Mouse (Mus musculus) central nervous system, embryonic 18 days (tissue): ENCODE results near the gene Pms1. TPM values are rescaled to one million over a fixed set of nuclear protein-coding genes. Genes with fewer than 3 reads are reported as not detected.

Source experiments
- polyA plus RNA-seq: library from polyadenylated mRNA; depleted of rRNA; stranded (reverse); fragments of >200 nt; gene quantifications from 2 replicates; pipeline ENCODE4 v1.2.3, GENCODE M21; 2012; rRNA removed

The Pms1 gene
- polyA plus RNA-seq, result 2.9 and 3.6 TPM in 2 replicates

DNA sequence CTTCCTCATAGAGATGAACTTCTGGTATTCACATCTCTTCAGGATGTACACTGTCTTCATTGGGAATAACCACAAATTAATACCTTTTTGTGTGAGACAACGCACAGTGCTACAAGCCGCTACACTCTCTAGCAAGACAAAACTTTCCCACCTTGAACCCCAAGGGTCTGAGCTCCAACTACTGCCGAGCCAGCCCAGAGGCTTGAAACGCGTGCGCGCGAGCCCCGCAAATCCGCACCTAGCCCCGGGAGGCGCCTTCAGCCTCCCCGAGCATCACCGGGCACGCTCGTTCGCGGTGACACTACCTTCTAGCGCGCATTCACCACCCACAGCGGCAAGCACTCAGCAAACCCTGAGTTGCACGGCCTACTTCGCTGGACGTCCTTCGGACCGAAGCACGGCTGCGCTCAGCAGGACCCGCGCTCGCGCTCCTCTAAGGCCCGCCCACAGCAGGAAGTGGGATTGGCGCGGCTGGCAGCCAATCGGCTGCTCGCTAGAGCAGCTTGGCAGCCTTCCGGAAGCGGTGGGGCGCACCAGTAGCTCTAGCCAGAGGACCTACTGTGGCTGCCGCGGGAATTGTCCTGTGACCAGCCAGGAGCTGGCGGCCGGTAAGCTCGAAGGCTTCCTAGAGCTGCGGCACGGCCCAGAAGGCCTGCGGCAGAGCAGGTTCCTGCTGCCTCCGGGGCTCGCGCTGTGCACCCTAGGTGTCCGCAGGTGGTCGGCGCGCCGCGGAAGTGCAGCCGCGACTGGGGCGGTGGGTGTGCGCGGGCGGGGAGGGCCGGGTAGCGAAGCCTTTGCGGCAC is at the start of gene Pms1, which contains the start of the genes Ormdl1 and Gm28778:
Gene Pms1, minus strand, starts transcription at position 438 of the 803 bp plus-strand sequence.
Gene Ormdl1, plus strand, starts transcription at position 515 of the 803 bp plus-strand sequence.
Gene Gm28778, plus strand, starts transcription at position 531 of the 803 bp plus-strand sequence.

DNA sequence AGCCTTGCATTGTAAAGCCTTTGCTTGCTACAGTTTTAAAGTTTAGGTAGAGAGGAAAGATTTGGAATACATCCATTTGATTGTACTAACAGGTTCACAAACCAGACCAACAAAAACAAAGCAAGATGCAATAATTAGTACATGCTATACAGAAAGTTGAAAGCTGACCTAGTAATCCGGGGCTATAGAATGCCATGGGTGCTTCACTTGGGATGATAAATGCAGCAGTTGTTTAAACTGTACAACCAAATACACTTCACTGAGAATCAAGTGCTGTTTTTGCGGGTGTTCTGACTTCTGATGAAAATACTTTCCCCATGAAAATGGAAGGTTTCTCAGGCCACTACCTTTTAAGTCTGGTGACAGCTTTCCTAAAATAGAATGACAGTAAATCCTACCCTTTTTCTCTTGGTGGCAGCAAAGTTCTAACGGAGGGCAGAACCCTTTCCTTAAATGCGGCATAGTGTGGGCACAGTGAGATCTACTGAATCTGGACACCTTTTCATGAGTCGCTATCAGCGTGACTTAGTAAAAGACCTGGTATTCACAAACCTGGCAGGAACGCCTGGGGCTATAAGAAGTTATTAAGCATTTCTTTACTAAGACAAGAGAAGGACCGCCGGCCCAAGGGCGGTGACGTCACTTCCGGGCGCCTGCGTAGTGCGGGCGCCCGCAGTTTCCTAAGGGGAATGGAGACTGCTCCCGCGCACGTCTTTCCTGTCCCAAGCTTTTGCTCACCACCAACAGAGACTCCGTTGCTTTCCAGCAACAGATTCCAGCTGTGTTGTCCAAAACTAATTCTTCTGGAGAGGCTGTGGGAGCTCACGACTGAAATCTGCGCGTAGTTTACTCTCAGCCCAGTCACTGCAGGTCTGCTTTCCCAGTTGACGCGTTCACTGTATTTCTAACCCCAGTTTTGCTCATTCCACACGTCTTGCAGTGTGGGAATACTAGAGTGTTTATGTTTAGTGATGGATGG is 16.5 kb upstream of the Pms1 start, which contains the start of gene Osgepl1:
Gene Osgepl1, plus strand, starts transcription at position 636 of the 979 bp plus-strand sequence.

DNA sequence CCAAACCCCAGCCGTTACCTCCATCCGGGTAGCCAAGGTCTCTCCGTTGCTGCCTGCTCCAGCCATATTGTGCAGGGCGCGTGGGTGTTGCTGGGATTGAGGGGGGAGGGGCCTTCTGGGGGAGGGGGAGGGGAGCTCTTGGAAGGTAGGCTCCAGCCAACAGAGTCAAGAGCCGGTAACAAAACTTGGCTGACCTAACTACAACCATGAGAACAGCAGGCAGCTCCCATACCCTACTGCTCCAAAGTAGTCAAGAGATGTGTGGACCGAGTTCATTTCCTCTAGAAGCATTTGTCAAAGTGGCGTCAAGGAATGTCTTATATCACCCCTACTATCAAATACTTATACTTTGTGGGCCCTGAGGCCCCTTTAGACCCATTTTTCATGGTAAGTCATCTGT is 109.3 kb downstream of the Pms1 start, which contains the start of gene 1700019A02Rik:
Gene 1700019A02Rik, minus strand, starts transcription at position 101 of the 400 bp plus-strand sequence.

Other genes starting within 250 kb of the Pms1 start
- gene Mstn, start 235.4 kb downstream of the Pms1 start, polyA plus RNA-seq, result 0.57 and 0.76 TPM in 2 replicates
- gene 1700019A02Rik, start 109.4 kb downstream of the Pms1 start, polyA plus RNA-seq, result not detected in 2 replicates
- gene Ormdl1, start 77 bp upstream of the Pms1 start, polyA plus RNA-seq, result 30.1 and 33.8 TPM in 2 replicates
- gene Gm28778, start 93 bp upstream of the Pms1 start, polyA plus RNA-seq, result 0.95 and 1.2 TPM in 2 replicates
- 16.4 and 17.0 TPM in 2 replicates for gene Osgepl1, start 16.6 kb upstream of the Pms1 start, polyA plus RNA-seq
- not detected in 2 replicates for gene Asdurf, start 55.6 kb upstream of the Pms1 start, polyA plus RNA-seq
- 0.71 and 1.0 TPM in 2 replicates for gene Gm28551, start 55.6 kb upstream of the Pms1 start, polyA plus RNA-seq
- 26.3 and 27.1 TPM in 2 replicates for gene Asnsd1, start 55.7 kb upstream of the Pms1 start, polyA plus RNA-seq